Mouse (Mus musculus): Measurements from ENCODE around the gene Fars2. TPM values are rescaled to one million over a fixed set of nuclear protein-coding genes. Genes with fewer than 3 reads are reported as not detected.
A peak's percentile ranks its signal among the peaks of the same experiment; 100 is the strongest.

Gene Fars2
- polyA plus RNA-seq, 1 experiment = 123 TPM

DNA sequence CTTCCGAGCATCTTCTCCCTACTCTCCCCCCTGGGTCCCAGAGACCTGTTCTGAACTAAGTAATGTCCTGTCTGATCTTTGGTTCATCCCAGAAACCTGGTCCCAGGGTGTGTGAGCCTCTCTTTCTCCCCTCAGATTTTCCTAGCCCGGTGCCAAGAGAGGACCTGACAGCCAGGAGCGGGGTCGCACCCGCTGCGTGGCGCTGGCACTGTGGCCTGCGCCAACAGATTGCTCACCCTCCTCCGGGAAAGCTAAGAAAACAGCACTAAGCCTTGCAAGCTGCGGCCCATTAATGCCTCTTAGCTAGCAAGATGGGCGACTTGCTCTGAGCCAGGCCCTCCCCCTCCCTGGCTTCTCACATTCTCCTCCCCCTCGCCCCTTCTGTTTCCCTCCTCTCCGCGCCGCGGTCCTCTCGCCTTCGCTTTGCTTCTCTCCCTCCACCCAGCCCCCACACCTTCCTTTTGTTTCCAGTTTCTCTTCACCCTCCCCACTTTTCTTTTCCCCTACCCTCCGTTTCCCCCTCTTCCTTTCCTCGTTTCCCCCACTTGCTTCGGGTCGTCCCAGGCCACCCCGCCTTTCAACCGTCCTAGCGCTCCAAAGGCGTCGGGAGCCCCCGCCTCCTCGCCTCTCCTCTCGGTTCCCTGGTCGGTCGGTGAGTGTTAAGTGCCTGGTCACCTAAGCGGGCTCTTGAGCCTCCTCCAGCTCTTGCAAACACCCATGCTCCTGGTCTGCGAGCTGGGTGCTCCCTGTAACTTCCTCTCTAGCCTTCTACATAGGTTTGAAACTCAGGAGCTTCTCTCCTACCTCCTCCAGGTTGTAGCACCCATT lies 610.0 kb downstream of the Fars2 start:
- Histone ChIP-seq H3K4me3 (ENCODE audit: control insufficient read depth, low read depth, low read length) (peak overlapping the region; percentile 14), H3K36me3 (ENCODE audit: control insufficient read depth, insufficient read depth, low read length) (no peaks in the 10 kb centered on the region), H3K27ac (ENCODE audit: control insufficient read depth, insufficient read depth, low read depth, low read length) (no peak overlapping the region), H3K4me1 (ENCODE audit: control insufficient read depth, insufficient read depth, low read length) (peaks cover 21% of the 10 kb centered on the region), H3K27me3 (ENCODE audit: control insufficient read depth, insufficient read depth, low read length) (peaks cover 6% of the 10 kb centered on the region)
- no peak for TF ChIP-seq CTCF (IDR thresholded peaks at IDR 0.05; ENCODE audit: control insufficient read depth, insufficient read depth, insufficient replicate concordance, low read depth, low read length)
- TF ChIP-seq POLR2A (IDR thresholded peaks at IDR 0.05; ENCODE audit: control insufficient read depth, low read depth, low read length) = no peak

GRCm38 (mm10) chr13:36727779-36728470 lies 610.7 kb downstream of the Fars2 start:
- H3K4me3 ChIP-seq (ENCODE audit: control insufficient read depth, low read depth, low read length) = no peak overlapping the region
- TF ChIP-seq POLR2A (IDR thresholded peaks at IDR 0.05; ENCODE audit: control insufficient read depth, low read depth, low read length) = no peak
- no peak for TF ChIP-seq CTCF (IDR thresholded peaks at IDR 0.05; ENCODE audit: control insufficient read depth, insufficient read depth, insufficient replicate concordance, low read depth, low read length)

DNA sequence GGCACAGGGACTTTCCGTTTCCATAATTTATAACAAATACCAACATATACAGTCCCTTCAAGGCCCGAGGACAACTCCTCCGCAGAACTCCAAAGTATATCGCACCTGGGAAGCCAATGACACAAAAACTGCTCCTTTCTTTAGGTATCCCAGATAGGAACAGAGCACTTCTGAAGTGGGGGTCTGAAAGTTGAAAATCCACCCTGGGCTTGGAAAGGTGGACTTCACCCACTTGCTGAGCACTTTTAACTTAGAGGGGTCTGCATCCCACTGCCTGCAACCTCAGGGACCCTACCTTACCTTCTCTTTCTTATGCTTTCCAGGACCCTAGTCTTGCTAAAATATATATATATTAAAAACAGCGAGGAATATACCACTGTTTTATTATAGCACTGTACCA lies 611.3 kb downstream of the Fars2 start:
- Histone ChIP-seq H3K27me3 (ENCODE audit: control insufficient read depth, insufficient read depth, low read length) (peaks cover 7% of the 10 kb centered on the region), H3K4me1 (ENCODE audit: control insufficient read depth, insufficient read depth, low read length) (peaks cover 21% of the 10 kb centered on the region), H3K4me3 (ENCODE audit: control insufficient read depth, low read depth, low read length) (no peak overlapping the region), H3K36me3 (ENCODE audit: control insufficient read depth, insufficient read depth, low read length) (no peaks in the 10 kb centered on the region), H3K27ac (ENCODE audit: control insufficient read depth, insufficient read depth, low read depth, low read length) (no peak overlapping the region)
- TF ChIP-seq POLR2A (IDR thresholded peaks at IDR 0.05; ENCODE audit: control insufficient read depth, low read depth, low read length) = no peak
- no peak for TF ChIP-seq CTCF (IDR thresholded peaks at IDR 0.05; ENCODE audit: control insufficient read depth, insufficient read depth, insufficient replicate concordance, low read depth, low read length)

More at GRCm38 (mm10) chr13:36727779-36728470, 610.7 kb downstream of the Fars2 start:
- H3K4me1 ChIP-seq (ENCODE audit: control insufficient read depth, insufficient read depth, low read length) = peaks cover 21% of the 10 kb centered on the region
- H3K27me3 ChIP-seq (ENCODE audit: control insufficient read depth, insufficient read depth, low read length) = peaks cover 7% of the 10 kb centered on the region
- no peak overlapping the region for H3K27ac ChIP-seq (ENCODE audit: control insufficient read depth, insufficient read depth, low read depth, low read length)
- H3K36me3 ChIP-seq (ENCODE audit: control insufficient read depth, insufficient read depth, low read length) = no peaks in the 10 kb centered on the region

- TF ChIP-seq CTCF (IDR thresholded peaks at IDR 0.05; ENCODE audit: control insufficient read depth, insufficient read depth, insufficient replicate concordance, low read depth, low read length) (no peak), POLR2A (IDR thresholded peaks at IDR 0.05; ENCODE audit: control insufficient read depth, low read depth, low read length) (no peak)
- peaks cover 15% of the 10 kb centered on the region for H3K4me1 ChIP-seq (ENCODE audit: control insufficient read depth, insufficient read depth, low read length)
- no peaks in the 10 kb centered on the region for H3K36me3 ChIP-seq (ENCODE audit: control insufficient read depth, insufficient read depth, low read length)
- no peak overlapping the region; the same call in 1 of the 2 replicates for H3K27ac ChIP-seq (ENCODE audit: control insufficient read depth, insufficient read depth, low read depth, low read length)
- peaks cover 7% of the 10 kb centered on the region for H3K27me3 ChIP-seq (ENCODE audit: control insufficient read depth, insufficient read depth, low read length)
- no peak overlapping the region for H3K4me3 ChIP-seq (ENCODE audit: control insufficient read depth, low read depth, low read length)
These were observed 612.6 kb downstream of the Fars2 start for GRCm38 (mm10) chr13:36729731-36730340.

DNA sequence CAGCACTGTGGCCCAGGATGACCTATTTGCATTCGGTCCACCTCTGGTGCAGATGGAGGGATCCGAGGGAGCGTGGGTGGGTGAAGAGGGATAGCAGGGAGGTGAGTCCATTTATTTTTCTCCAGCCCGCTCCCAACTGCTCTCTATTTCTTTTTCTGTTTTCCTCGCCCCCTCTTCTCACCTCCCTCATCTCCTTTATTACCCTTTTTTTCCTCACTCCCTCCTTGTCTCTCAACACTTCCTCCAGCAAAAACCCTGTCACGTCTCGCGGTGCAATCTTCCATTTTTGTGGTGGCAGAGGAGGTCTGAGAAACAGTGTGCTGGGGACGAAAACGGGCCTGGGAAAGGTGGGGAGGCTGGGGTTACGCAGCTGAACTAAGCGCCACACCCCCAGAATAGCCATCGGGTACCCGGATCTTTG lies 613.1 kb downstream of the Fars2 start:
- Histone ChIP-seq H3K36me3 (ENCODE audit: control insufficient read depth, insufficient read depth, low read length) (no peaks in the 10 kb centered on the region), H3K27me3 (ENCODE audit: control insufficient read depth, insufficient read depth, low read length) (peaks cover 7% of the 10 kb centered on the region), H3K4me3 (ENCODE audit: control insufficient read depth, low read depth, low read length) (no peak overlapping the region), H3K27ac (ENCODE audit: control insufficient read depth, insufficient read depth, low read depth, low read length) (no peak overlapping the region; the same call in 1 of the 2 replicates), H3K4me1 (ENCODE audit: control insufficient read depth, insufficient read depth, low read length) (peaks cover 15% of the 10 kb centered on the region)
- TF ChIP-seq POLR2A (IDR thresholded peaks at IDR 0.05; ENCODE audit: control insufficient read depth, low read depth, low read length) = no peak
- no peak for TF ChIP-seq CTCF (IDR thresholded peaks at IDR 0.05; ENCODE audit: control insufficient read depth, insufficient read depth, insufficient replicate concordance, low read depth, low read length)

- Histone ChIP-seq H3K27ac (ENCODE audit: control insufficient read depth, insufficient read depth, low read depth, low read length) (no peak overlapping the region), H3K27me3 (ENCODE audit: control insufficient read depth, insufficient read depth, low read length) (peaks cover 5% of the 10 kb centered on the region), H3K36me3 (ENCODE audit: control insufficient read depth, insufficient read depth, low read length) (no peaks in the 10 kb centered on the region), H3K4me3 (ENCODE audit: control insufficient read depth, low read depth, low read length) (peak overlapping the region; percentile 63), H3K4me1 (ENCODE audit: control insufficient read depth, insufficient read depth, low read length) (peaks cover 15% of the 10 kb centered on the region)
- TF ChIP-seq POLR2A (IDR thresholded peaks at IDR 0.05; ENCODE audit: control insufficient read depth, low read depth, low read length) (no peak), CTCF (IDR thresholded peaks at IDR 0.05; ENCODE audit: control insufficient read depth, insufficient read depth, insufficient replicate concordance, low read depth, low read length) (no peak)
These were observed 614.1 kb downstream of the Fars2 start for GRCm38 (mm10) chr13:36731016-36731930.

All from testis, adult 2 months (tissue).